Mouse (Mus musculus): ENCODE data around the gene Lyz2.
"Not testable (repeated sequence)": the region's sequence is repeated elsewhere in the genome, so short reads cannot be mapped to it uniquely, and the experiment has no call there.

Gene Lyz2

DNA sequence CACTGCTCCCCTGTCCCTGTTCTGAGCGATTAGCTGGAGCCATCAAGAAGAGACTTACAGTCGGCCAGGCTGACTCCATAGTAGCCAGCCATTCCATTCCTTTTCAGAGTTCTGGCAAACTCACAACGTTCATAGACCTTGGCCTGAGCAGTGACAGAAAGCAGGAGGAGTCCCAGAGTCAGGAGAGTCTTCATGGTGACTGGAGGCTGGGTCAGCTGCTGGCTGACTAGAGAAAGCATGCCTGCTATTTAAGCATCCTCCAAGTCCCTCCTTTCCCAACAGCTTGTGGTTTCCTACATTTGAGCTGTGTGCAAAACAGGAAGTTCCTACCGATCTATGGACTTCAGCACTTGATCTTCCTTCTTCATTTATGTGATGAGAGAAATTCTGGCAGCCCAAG lies at the start of gene Lyz2:
Gene Lyz2, minus strand, starts transcription at position 273 of the 400 bp plus-strand sequence.
- no peak for DNase-seq (ENCODE audit: low spot score in 2 of 2)

DNA sequence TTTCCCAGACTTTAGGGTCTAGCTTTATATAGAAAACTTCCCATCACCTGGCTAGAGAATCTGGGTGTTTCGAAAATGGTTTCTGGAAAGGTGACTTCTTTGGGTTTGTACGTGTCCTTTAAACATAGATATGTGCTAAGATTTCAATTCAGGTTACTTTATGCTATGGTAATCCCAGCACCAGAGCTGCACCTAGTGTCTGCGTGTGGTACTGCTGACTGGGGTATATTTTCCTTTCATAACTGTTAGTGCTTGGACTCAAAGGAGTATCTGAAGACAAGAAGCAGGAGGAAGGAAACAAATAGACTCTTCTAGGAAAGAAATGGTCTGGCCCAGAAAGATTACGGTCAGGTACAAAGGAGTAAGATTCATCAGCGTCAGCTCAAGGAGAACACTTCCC lies 48.4 kb upstream of the Lyz2 start:
- no peak for DNase-seq (ENCODE audit: low spot score in 2 of 2)

- no peak for DNase-seq (ENCODE audit: low spot score in 2 of 2)
These were observed 41.7 kb upstream of the Lyz2 start for GRCm38 (mm10) chr10:117323782-117324181.

GRCm38 (mm10) chr10:117322630-117323029 lies 40.5 kb upstream of the Lyz2 start:
- DNase-seq (ENCODE audit: low spot score in 2 of 2): no peak

GRCm38 (mm10) chr10:117320571-117320981 lies 38.5 kb upstream of the Lyz2 start:
- no peak for DNase-seq (ENCODE audit: low spot score in 2 of 2)

GRCm38 (mm10) chr10:117316391-117316790 lies 34.3 kb upstream of the Lyz2 start:
- no peak for DNase-seq (ENCODE audit: low spot score in 2 of 2)

GRCm38 (mm10) chr10:117313133-117313532 lies 31.0 kb upstream of the Lyz2 start:
- no peak for DNase-seq (ENCODE audit: low spot score in 2 of 2)

- no peak for DNase-seq (ENCODE audit: low spot score in 2 of 2)
These were observed 30.0 kb upstream of the Lyz2 start for GRCm38 (mm10) chr10:117312168-117312567.

DNA sequence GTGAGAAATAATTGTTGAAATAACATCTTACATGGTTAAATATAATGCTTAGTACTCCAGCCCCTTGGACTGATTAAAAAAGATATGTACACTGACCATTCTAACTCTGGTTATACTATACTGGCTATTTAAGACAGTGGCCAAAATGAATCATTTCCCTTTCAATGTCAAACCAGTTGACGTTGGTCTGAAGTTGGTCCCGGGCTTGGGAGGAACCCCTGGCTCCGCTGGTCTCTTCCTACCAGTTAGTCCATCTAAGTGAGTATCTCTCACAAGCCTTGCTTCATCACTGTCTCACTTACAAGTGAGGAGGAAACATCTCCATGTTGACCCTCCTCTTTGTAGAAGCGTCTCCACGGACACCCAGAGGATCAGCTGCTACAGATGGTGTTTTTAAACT lies 22.2 kb upstream of the Lyz2 start:
- DNase-seq (ENCODE audit: low spot score in 2 of 2): no peak

- DNase-seq (ENCODE audit: low spot score in 2 of 2): no peak
These were observed 19.6 kb upstream of the Lyz2 start for GRCm38 (mm10) chr10:117301688-117302087.

DNA sequence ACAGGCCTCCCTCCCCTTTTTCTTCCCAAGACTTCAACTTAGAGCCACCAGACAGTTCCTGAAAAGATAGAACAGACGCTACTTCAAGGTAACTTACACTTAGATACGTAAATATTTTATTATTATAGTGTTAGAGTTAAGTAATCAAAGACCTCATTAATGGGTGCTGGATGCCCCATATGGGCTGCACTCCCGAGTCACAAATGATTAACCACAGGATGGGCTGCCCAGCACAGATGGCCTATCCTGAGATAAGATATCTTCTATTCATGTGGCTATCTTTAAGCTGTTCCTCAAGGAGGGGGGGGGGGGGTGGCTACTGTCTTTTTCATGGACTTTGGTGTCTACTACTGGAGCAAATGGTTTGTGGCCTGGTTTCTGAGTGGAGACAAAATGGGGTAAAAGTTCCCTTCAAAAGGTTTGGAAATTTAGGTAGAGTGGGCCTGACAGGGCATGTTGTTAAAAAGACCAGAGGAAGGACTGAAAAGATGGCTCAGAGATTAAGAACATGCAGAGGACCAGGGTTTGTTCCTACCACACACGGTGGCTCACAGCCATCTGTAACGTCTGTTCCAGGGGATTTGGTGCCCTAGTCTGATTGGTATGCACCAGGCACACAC lies 17.9 kb upstream of the Lyz2 start:
- no peak for DNase-seq (ENCODE audit: low spot score in 2 of 2)

GRCm38 (mm10) chr10:117299106-117299505 lies 17.0 kb upstream of the Lyz2 start:
- no peak for DNase-seq (ENCODE audit: low spot score in 2 of 2)

GRCm38 (mm10) chr10:117298336-117298735 lies 16.2 kb upstream of the Lyz2 start:
- DNase-seq (ENCODE audit: low spot score in 2 of 2): no peak

- no peak for DNase-seq (ENCODE audit: low spot score in 2 of 2)
These were observed 10.6 kb upstream of the Lyz2 start, which contains the start of gene Lyz1 for GRCm38 (mm10) chr10:117292671-117293070. TSS of gene Lyz1 (minus strand) at chr10:117292868.

DNA sequence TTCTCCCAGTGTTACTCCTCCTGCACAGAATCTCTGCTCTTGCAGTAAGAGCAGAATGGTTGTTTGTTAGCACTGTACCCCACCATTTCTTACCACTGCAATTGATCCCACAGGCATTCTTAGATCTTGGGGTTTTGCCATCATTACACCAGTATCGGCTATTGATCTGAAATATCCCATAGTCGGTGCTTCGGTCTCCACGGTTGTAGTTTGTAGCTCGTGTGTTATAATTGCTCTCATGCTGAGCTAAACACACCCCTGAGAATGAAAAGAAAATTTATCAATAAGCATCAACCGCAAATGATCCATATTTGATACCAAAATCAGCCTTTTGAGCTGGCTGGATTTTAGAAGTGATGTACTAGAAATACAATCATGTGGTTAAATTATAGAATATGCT lies 8.8 kb upstream of the Lyz2 start:
- not testable (repeated sequence) for DNase-seq (ENCODE audit: low spot score in 2 of 2)

- no peak for DNase-seq (ENCODE audit: low spot score in 2 of 2)
These were observed 8.1 kb upstream of the Lyz2 start for GRCm38 (mm10) chr10:117290046-117290870.

DNA sequence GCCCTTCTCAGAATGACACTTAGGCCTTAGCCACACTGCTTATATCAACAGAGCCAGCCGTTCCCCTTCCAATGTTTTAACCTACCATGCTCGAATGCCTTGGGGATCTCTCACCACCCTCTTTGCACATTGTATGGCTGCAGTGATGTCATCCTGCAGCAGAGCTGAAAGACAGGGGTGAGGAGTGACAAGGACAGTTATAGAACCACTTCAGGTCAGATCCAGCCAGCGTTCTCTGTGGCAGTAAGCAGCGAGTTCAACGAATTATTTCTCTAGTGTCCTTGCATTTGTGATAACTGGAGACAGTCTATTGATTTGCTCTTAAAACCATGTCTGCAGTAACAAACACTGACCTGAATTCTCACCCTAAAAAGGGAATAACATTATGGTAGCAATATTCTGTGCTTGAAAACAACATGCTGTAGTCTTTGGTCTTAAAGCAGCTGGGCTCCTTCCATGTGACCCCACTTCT lies 6.9 kb upstream of the Lyz2 start:
- not testable (repeated sequence) for DNase-seq (ENCODE audit: low spot score in 2 of 2)

- DNase-seq (ENCODE audit: low spot score in 2 of 2): no peak
These were observed 6.3 kb upstream of the Lyz2 start for GRCm38 (mm10) chr10:117288197-117289033.

GRCm38 (mm10) chr10:117287226-117287850 lies 5.2 kb upstream of the Lyz2 start:
- no peak for DNase-seq (ENCODE audit: low spot score in 2 of 2)

- no peak for DNase-seq (ENCODE audit: low spot score in 2 of 2)
These were observed 4.3 kb upstream of the Lyz2 start for GRCm38 (mm10) chr10:117286366-117286970.

DNA sequence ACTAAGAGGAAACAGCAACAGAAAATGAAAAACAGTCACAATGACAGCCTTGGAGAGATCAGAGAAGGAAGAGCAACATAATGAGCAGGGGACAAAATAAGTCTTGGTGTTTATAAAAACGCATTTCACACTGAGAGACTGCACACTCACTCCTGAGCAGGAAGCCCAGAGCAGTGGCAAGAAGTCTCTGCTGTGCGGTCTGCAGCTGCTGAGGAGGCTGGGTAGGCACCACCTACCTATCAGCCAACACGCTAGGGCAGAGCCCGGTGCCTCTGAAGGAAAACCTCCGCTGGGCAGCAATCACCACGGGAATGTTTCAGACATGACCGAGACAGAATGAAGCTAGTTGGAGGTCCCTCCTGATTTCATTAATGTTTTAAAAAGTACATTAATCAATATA lies 3.5 kb upstream of the Lyz2 start:
- not testable (repeated sequence) for DNase-seq (ENCODE audit: low spot score in 2 of 2)
